In genomic region chr1:185193509-185193908, GRCm38 (mm10) we compare ENCODE assay signal across 8 mouse cellular contexts. TPM values are rescaled to one million over a fixed set of nuclear protein-coding genes. Genes with fewer than 3 reads are reported as not detected.
A peak's percentile ranks its signal among the peaks of the same experiment; 100 is the strongest.
DNase-seq lines count a peak whose midpoint lies in the region; ATAC-seq lines count a peak whose summit lies in the region.

No protein-coding gene starts in this region.

- H3K27me3 ChIP-seq in kidney, embryonic 16.5 days (ENCODE audit: insufficient read depth, low read length), result no peaks in the 10 kb centered on the region
- H3K27me3 ChIP-seq in splenic B cell, adult 2 months (ENCODE audit: control insufficient read depth, insufficient read depth, low read length, poor library complexity, severe bottlenecking), result no peaks in the 10 kb centered on the region

- DNase-seq in 3T3-L1 (ENCODE audit: low read depth, low spot score), result peak; percentile 80
- peak; percentile 46 to 49 for DNase-seq in B cell, adult 2 months
- peak; percentile 35 for DNase-seq in cerebellum, adult 9-10 months
- DNase-seq in lung, postnatal 36 days, result peak; percentile 54
- peak; percentile 77 for DNase-seq in splenic B cell, adult 2 months (ENCODE audit: low read depth, low spot score)
- DNase-seq in ovary, postnatal 14 days (ENCODE audit: low spot score), result no peak

- H3K4me2 ChIP-seq in kidney, embryonic 16.5 days (replicated peaks; ENCODE audit: low read depth, low read length), result no peak overlapping the region; the same call in 1 of the 2 replicates

- no peaks in the 10 kb centered on the region for H3K36me3 ChIP-seq in kidney, embryonic 16.5 days (ENCODE audit: insufficient read depth, low read length)
- H3K36me3 ChIP-seq in splenic B cell, adult 2 months (ENCODE audit: control insufficient read depth, insufficient read depth, low read length, poor library complexity, severe bottlenecking), result no peaks in the 10 kb centered on the region

- WGBS in kidney, embryonic 16.5 days, result 11% methylated on average over 10 of the region's 10 CpGs

- no peaks in the 10 kb centered on the region for H3K9me3 ChIP-seq in kidney, embryonic 16.5 days (ENCODE audit: low read length)

- H3K4me1 ChIP-seq in kidney, embryonic 16.5 days (ENCODE audit: insufficient read depth, low read length), result no peaks in the 10 kb centered on the region

- no peak overlapping the region for H3K4me3 ChIP-seq in kidney, embryonic 16.5 days (ENCODE audit: low read length)

- no peak overlapping the region for H3K9ac ChIP-seq in kidney, embryonic 16.5 days (replicated peaks; ENCODE audit: low read length)

- ATAC-seq in granulocyte monocyte progenitor cell, adult 5-6 weeks (replicated peaks; ENCODE audit: poor library complexity, severe bottlenecking), result peak; percentile 77
- peak; percentile 49; the same call in 1 of the 2 replicates for ATAC-seq in kidney, embryonic 16.5 days (ENCODE audit: low FRiP score, low TSS enrichment)

- no peak overlapping the region for H3K27ac ChIP-seq in kidney, embryonic 16.5 days (ENCODE audit: low read length)

RNA-seq across cellular contexts. Expression of gene Rab3gap2, which starts 10.4 kb away (rescaled TPM):
- 51.7 and 54.4 TPM in 2 replicates for total RNA-seq in granulocyte monocyte progenitor cell, adult 5-6 weeks (2014; fragmentation: Nextera tagmentation)
- 58.0 and 59.6 TPM in 2 replicates for total RNA-seq in granulocyte monocyte progenitor cell, adult 5-6 weeks (2017)
- 23.1 and 23.8 TPM in 2 replicates for polyA plus RNA-seq in kidney, embryonic 16.5 days (2015; fragmentation: Nextera tagmentation; extraction: Ambion mirVana)
